Mouse (Mus musculus) liver, postnatal 0 days (tissue): ENCODE results near the gene Slc27a2.

ENCODE experiments used
- CTCF ChIP-seq: sonication (generic); IDR thresholded peaks from 2 replicates; pipeline ENCODE4 v1.5.1; 2016; ENCODE audit warnings: antibody characterized with exemption, low read depth
- EP300 ChIP-seq: IDR thresholded peaks from 2 replicates; pipeline ENCODE4 v1.6.1; 2016; ENCODE audit warnings: antibody characterized with exemption, low read depth, mild to moderate bottlenecking

GRCm38 (mm10) chr2:126601918-126602600 lies 49.9 kb downstream of the Slc27a2 start:
- no peak for TF ChIP-seq CTCF
- no peak for TF ChIP-seq EP300
